Mouse (Mus musculus) cerebellum, postnatal 10 days (tissue): ENCODE measurements around the gene Htr2b.
A peak's percentile ranks its signal among the peaks of the same experiment; 100 is the strongest.

ENCODE experiments used
- DNase-seq, 2 experiments: peaks; one replicate each; pipeline ENCODE4 v3.0.0; 2021; ENCODE audit warnings: mixed read lengths in 2 of 2

Htr2b gene

DNA sequence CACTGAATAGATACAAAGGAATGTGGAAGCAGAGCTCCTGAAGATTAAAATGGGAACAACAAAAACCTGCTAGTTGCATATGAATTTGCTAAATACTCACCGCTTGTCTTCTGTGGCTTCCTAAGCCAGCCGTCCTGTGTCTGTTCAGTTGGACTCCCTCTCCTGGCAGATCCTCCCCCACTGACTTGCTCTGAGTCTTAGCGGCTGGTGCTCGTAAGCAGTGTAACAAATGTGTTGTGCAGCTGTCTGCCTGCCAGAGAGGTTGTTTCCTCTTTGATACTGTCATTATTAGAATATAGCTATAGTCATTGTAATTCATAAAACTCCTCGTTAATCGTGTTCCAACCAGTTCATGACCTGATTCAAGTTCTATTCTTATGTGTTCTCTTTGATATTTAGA, at the start of gene Htr2b:
Htr2b (minus strand) TSS at position 192 of the 400 bp plus-strand sequence.
- peak; percentile 28 to 34 for DNase-seq

DNA sequence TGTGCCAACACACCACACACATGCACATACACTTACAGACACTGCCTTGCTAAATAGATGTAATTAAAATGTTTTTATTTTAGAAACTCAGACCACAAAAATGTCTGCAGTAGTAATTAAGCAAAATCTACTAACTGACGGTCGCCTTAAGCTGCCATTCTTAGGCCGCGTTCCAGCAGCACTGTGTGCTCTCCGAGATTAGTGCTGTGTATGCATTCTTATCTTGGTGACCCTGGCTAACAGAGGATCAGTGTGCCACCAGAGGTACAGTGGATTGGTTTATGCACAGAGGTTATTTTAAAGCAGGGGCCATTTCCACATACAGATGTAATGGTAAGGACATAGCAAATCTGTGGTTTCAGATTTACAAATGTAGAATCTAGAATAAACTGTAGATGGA, 49.3 kb upstream of the Htr2b start:
- DNase-seq: no peak

- DNase-seq: no peak
These were observed 48.7 kb upstream of the Htr2b start for GRCm38 (mm10) chr1:86160479-86160878.

DNA sequence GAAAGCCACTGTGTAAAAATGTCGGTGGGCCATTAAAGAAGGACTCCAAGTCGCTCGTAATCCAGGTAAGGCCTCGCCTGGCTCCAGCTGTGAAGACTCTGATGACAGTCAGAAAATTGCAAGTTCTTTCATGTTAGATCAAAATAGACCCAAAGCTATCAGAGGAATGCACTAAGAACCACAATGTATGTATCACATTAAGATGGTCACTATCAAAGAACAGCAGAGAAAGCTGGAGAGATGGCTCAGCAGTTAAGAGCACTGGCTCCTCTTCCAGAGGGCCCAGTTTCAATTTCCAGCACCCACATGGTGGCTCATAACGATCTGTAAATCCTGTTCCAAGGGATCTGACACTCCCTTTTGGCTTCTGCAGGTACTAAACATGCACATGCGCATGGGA, 48.3 kb upstream of the Htr2b start:
- no peak for DNase-seq

DNA sequence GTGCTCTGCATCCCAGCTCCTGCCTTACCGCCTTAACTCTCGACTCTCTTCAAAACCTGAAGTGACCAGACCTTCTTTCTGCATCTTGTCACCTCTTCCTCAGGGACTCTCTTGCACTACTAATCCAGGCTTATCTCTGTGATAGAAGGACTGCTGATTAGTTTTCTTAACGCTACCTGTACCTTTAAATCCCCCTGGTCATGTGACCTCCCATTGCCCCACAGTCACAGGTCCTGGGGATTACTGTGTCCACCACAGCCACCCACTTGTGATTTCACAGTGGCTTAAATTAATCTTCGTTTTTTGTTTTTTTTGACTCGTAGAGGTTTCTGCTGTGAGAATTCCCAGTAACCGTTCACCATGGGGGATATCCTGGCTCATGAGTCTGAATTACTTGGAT, 44.8 kb upstream of the Htr2b start:
- DNase-seq: no peak

- no peak for DNase-seq
These were observed 44.3 kb upstream of the Htr2b start for GRCm38 (mm10) chr1:86156075-86156474.

DNA sequence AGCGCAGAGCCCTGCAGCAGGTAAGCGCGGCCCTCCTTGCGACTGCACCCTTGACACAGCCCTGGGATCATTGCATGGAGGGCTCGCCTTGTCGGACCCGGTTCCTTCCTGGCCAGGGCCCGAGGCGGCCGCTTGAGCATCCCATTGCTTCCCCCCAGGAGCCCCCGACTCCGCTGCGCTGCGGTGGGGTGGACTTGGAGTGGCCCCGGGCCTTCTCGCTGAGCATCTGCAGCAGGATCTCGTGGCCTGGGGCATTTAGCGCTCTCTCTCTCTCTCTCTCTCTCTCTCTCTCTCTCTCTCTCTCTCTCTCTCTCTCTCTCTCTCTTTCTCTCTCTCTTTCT, 43.0 kb upstream of the Htr2b start:
- DNase-seq: no peak

GRCm38 (mm10) chr1:86154133-86154823, 42.5 kb upstream of the Htr2b start, which contains the start of gene Armc9:
Gene Armc9, plus strand, starts transcription at chr1:86154780.
- DNase-seq: peak; percentile 96 to 97

DNA sequence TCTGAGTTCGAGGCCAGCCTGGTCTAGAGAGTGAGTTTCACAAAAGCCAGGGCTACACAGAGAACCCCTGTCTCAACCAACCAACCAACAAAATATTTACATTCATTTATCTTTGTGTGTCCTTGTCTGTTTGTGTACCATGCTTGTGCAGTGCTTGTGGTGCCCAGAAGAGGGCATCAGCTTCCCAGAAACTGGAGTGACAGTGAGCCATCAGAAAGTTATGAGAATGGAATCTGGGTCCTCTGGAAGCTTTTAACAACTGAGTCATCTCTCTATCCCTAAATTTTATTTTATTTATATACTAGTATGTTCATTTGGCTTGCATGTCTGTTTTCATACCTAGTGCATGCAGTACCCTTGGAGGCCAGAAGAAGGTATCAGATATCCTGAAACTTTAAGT, 40.8 kb upstream of the Htr2b start:
- DNase-seq: no peak

DNA sequence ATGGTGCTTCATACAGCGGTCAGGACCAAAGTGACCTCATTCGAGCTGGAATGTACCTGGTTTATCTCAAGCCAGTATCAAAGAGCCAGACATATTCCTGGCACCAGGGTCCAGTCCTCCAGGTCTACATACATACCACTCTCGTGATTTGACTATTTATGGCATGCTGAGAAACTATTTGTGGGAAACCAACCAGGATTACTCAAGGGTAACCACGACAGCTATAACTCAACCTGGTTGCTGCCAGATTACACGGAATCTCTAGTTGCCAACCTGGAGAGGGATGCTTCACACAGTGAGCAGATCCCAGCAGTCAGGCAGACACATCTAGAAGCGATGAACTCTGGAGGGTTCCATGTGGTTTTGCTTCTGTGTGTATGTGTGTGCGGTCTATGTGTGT, 39.6 kb upstream of the Htr2b start:
- DNase-seq: no peak

- no peak for DNase-seq
These were observed 39.2 kb upstream of the Htr2b start for GRCm38 (mm10) chr1:86150929-86151328.

DNA sequence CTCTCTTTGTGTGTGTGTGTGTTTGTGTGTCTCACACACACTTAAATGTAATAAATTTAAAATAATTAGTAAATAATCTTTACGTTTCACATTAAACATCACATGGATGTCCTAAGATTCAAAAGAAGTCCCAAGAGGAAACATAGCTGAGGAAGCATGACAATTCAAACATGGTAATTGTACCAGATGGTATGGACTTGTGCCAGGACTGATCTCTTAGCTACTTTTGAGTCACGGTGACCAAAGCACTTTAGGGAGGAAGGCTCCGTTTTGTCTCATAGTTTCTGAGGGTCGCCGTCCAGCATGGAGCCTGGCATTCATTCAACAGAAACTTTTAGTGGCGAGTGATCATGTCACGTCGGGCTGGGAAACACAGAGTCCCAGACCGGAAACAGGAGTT, 36.4 kb upstream of the Htr2b start:
- peak; percentile 36 to 53 for DNase-seq

DNA sequence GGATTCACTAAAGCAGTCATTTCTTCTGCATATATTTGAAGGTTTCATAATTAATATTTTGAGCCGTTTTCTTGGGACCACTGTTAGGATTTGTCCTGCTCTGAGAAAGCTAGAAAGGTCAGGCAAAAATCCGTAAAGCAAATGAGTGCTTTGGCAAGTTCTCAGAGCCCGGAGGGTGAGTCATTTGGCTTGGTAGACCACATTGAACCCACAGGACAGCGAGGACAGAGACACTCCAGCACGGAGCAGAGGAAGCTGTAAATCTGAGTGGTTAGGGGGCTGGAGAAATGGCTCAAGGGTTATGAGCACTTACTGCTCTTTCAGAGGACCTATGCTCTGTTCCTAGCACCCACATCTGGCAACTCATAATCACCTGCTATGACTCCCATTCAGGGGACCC, 35.8 kb upstream of the Htr2b start:
- DNase-seq: no peak

- no peak for DNase-seq
These were observed 34.5 kb upstream of the Htr2b start for GRCm38 (mm10) chr1:86146293-86146692.

- DNase-seq: peak; percentile 14 to 26
These were observed 32.5 kb upstream of the Htr2b start for GRCm38 (mm10) chr1:86144001-86144944.

DNA sequence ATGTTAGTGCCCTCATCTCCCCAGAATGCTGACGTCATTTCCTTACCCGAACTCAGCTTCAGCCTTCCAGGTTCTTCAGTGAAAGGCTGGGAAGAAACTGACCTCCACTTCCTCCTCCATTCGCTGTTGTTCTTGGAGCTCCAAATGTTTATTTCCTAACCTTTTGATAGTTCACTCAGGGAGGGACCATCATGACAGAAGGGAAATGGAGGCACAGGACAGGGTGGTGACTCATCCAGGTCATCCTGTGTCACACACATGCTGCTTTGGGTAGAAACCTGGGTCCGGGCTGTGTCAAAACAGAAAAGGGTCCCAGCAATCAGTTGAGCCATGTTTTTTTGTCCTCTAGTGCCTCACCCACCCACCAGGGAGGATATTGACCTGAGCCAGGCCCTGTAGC, 31.4 kb upstream of the Htr2b start:
- DNase-seq: no peak

GRCm38 (mm10) chr1:86141081-86141480, 29.3 kb upstream of the Htr2b start:
- no peak for DNase-seq

DNA sequence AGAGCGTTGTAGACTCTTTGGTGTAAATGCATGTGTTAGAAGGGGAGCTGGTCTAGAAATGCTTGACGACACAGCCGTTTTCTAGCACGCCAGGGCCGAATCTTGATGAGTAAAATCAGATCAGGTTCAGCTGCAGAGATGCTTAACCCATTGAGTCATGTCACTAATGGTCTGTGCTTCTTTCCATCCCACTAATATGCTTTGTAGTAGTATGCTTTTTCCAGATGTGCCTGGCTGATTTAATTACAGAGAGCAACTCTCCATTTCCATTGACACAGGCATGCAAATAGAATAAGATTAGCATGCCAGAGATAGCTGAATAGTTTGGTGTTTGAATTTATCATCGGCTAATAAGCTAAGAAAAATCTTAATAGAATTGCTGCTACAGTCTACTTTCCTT, 23.5 kb upstream of the Htr2b start:
- DNase-seq: no peak

DNA sequence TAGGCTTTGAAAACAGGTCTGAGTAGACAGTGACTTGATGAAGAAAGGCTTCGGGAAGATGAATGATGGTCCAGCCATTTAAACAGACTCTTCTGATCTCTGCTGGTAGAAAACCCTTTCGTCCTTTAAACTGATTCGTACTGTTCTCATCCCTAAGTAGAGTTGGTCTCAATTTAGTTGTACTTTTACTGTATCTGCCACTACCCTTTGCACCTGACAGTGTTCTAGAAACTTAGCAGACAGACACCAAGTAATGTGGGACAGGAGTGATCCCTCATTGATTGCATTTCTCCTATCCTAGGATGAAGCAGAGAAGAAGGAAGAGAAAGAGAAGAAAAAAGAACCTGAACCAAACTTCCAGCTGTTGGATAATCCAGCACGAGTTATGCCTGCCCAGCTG, 21.6 kb upstream of the Htr2b start, which contains the start of gene Gm21972:
Gm21972 (plus strand) TSS at position 301 of the 400 bp plus-strand sequence.
- DNase-seq: no peak

GRCm38 (mm10) chr1:86126036-86126435, 14.3 kb upstream of the Htr2b start:
- DNase-seq: no peak

DNA sequence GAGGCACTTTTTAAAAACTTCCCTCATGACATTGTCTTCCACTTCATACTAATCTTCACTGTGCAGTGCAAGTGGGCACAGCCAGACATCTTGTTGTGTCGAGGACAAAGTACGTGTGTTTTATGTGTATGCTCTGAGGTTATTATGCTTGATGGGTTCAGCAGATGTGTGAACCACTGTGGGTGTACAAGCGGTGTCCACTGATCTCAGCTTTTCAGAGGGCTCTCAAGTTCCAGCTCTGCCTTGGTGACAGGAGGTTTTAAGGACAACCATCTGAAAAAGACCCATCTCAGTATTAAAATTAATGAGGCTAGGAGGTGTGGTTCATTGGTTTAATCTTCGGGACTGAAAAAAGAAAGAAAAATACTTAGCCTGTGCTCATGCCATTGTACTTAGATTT, 7.8 kb upstream of the Htr2b start:
- DNase-seq: no peak

GRCm38 (mm10) chr1:86114141-86114540, 2.4 kb upstream of the Htr2b start:
- DNase-seq: no peak

- DNase-seq: no peak
These were observed 6.7 kb downstream of the Htr2b start for GRCm38 (mm10) chr1:86105054-86105453.

DNA sequence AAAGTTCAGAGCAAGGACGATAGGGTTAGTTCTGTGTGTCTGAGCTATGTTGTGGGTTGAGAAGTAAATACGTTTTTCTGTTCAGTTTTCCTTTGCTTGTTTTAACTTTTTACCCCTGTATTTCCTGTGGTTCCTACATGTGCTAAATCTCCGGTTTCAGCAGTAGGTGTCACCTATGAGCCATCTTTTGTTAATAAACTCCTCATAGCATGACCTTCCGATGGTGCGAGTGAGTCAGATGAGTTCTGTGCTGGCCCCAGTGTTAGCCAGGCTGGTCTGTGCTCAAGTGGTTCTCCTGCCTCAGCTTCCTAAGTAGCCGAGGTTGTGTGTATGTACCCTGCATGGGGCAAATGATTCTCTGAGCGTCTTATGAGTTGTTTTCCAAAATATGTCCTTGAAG, 17.4 kb downstream of the Htr2b start:
- DNase-seq: no peak
